Mouse (Mus musculus) adrenal gland, adult (tissue): Measurements from ENCODE around the gene Cltc.
"Not testable (repeated sequence)": the region's sequence is repeated elsewhere in the genome, so short reads cannot be mapped to it uniquely, and the experiment has no call there.

ENCODE experiments used
- DNase-seq, 2 experiments: peaks; one replicate each; pipeline ENCODE4 v3.0.0; 2022 to 2023; ENCODE audit warnings: low spot score in 1 of 2; ENCODE audit not compliant: inconsistent age in 2 of 2

Gene Cltc

DNA sequence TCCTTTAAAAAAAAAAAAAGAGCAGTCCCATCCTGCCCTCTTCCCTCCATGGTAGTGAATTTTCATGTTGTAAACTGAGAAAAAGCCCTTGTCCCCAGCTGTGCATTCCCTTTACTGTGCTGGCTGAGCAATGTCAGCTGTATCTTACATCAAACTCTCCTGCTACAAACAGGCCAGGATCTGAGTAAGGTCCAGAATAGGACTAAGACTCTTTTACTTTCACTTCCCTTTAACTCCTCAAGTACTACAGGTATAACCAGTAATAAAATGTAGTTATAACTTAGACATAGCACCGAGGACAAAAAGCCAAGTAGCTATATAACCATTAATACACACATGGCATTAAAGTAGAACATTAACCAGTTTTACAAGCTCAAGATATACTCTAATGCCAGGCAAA lies 18.4 kb downstream of the Cltc start:
- no peak for DNase-seq

DNA sequence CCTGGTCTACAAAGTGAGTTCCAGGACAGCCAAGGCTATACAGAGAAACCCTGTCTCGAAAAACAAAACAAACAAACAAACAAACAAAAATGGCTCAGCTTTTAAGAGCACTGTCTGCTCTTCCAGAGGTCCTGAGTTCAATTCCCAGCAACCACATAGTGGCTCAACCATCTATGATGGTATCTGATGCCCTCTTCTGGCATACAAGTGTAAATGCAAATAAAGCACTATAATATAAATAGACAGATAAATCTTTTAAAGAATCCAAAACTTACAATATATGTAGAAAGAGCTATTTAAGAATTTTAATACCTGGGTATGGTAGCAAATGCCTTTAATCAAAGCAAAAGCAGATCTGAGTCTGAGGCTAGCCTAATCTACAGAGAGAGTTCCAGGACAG lies 19.1 kb downstream of the Cltc start:
- not testable (repeated sequence) for DNase-seq

DNA sequence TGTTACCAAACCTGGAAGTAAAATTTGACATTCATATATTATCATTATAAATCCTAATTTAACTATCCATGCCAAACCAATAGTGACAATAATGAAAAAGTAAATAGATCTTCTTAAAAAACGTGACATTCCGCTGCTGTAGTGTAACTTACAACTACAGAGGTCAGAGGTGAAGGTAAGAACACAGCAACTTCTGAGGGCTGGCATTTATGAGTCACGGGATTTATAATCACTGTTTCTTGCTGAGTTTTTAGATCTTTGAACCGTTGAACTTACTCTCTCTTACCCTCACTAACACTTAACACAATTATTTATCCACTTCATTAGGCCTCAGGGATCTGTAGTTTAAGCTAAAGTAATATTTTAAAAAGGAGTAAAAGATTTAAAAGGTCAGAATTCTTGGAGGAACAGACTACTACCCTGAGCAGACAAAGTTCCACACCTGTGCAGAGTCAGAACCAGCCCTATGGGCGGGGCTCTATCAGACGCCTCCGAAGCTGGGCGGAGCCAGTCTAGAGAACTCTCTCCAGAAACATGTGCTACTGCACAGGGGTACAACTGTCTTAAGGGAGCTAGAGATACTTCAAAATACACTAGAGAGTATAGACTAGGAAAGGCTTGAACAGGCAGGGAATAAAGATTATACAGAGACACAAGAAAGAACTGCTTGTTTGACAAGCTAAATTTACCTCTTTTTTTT lies 19.9 kb downstream of the Cltc start:
- peak; percentile 31 to 74 for DNase-seq

DNA sequence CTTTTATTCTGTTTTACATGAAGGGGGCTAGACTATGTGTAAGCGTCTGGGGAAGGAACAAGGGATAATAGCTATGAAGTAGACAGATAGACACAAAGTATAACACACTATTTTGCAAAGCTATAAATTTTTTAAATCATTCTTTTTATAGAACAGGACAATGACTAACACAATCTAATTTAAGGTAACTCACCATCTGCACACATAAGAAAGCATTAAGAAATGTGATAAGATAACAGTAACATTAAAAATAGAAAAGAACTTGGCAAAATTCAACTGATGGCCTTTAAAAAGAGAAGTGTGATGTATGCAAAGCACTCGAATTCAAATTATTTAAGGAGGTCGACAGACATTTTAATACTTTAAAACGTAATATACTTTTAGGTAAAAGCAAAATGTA lies 22.4 kb downstream of the Cltc start:
- DNase-seq, result no peak

DNA sequence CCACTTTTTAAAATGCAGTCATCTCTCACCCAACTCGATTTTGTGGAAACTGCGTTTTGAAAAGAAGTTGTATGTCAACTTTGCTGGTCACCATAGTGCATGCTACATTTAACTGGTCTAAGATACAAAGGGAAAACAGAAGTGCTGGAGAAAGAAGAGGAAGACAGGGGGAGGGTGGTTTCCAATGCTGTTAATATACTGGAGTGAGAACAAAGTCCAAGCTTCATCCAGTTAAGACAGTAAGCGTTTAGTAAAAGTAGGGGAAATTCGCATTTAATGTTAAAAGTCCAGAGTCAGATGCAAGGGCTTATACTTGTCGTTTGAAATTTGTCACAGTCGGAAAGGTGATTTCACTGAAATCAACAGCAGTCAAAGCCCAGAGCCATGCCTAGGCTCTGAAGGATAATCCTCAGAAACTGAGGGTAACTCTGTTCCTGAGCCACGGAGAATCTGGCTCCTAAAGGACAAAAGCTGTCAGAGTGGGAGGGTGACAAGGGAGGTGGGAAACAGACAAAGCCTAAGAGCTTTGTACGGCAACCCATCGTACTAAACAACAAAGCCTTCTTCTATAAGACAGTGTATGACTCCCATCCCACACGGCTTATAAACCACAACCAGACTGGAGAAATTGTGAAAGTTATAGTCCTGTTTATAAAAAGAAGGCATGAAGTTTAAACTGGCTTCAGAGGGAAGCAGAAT lies 23.0 kb downstream of the Cltc start:
- no peak for DNase-seq

DNA sequence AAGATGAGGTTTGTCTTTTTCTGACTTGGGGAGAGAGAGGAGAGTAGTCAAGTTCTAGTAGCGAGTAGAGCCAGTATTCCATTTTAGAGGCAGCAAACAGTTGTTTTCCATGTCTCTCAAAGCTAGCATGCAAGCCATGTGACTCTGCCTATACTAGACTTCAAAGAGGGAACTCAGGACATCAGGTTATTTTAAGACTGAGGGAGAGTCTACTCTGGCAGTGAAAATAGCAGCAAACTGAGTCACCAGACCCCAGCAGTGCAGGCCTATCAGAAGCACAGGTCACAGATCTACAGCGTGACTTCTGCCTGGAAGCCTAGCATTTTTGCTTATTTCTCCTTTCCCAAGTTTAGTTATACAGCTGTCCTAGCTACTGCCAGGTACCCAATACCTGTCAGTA lies 25.9 kb downstream of the Cltc start:
- DNase-seq, result peak in 1 of 2 experiments; percentile 37

DNA sequence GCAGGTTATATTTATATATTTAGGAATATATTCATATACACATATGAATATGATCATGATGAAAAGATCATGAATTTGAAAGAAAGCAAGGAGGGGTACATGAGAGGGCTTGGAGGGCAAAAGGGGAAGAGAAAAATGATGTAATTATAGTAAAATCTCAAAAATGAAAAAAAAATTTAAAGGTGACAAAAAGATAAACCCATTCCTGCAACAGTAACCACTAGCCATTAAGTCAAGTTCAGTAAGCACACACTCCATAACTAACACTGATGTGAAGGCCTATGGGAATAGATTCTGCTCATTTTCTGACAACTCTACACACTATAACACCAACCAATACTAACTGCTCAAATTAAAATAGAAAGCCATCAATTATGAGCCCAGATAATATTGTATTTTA lies 31.8 kb downstream of the Cltc start:
- no peak for DNase-seq

DNA sequence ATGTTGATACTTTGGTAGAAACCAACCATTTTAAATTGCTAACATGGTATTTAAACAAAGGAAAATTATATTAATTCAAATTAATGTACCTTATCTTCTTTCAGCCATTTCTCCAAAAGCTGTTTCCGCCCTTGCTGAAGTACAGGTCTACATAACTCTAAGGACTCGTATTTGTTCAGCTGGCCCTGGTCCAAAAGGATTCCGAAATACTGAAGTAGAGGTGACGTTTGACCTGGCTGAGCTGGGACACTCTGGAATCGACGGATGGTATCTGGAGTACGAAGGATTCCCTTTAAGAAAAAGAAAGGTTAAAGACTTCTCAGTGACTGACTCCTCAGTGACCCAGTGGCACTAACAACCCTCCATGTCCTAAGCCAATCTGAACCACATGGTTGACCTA lies 32.4 kb downstream of the Cltc start:
- no peak for DNase-seq

DNA sequence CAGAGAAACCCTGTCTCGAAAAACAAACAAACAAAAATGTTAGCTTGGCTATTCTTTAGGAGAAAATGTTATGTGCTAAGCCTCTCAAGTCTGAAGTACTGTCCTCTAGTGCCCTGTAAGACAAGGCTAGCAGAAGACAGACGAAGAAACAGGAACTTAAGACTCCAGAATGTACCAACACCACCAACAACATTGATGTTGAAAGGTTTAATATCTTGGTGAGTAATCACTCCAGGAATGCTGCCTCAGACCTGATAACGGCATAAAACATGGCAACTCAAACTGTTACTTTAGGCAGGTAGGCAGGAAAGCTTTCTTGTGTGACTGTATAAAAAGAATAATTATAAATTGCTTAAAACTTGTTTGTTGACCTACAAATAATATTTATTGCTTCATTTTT lies 33.4 kb downstream of the Cltc start:
- DNase-seq, result no peak

DNA sequence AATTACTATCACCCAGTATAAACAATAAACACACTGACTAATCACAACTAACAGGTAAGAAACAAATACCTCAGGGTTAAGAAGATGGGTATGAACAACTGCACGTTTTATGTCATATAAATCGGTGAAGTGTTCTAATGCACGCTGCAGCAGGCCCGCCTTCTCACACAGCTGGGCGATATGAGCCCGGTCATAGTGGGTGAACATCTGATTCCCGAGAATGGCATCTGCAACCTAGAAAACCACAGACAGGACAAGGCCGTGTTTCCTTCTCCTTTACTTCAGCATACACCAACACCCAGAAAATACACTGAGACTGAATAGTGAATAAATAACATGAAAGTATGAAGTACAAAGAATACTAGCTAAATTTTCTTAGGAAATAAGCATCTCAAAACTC lies 38.0 kb downstream of the Cltc start:
- no peak for DNase-seq

DNA sequence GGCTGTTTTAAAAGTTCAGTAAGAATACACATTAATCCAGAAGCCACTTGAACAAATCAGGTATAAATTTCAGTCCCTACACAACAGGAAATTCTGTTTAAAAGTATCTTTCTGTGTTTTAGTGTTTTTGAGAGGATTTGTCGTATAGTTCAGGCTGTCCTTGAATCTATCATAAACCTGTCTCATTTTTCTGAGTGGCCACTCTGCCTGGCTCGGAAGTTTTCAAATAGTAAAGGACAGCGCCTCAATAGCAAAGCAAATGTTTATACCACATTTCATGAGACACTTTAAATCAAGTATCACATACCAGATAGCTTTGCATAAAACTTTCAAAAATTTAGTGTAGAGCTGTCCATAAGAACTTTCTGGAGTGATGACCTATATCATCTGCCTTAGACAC lies 39.0 kb downstream of the Cltc start:
- DNase-seq, result no peak

DNA sequence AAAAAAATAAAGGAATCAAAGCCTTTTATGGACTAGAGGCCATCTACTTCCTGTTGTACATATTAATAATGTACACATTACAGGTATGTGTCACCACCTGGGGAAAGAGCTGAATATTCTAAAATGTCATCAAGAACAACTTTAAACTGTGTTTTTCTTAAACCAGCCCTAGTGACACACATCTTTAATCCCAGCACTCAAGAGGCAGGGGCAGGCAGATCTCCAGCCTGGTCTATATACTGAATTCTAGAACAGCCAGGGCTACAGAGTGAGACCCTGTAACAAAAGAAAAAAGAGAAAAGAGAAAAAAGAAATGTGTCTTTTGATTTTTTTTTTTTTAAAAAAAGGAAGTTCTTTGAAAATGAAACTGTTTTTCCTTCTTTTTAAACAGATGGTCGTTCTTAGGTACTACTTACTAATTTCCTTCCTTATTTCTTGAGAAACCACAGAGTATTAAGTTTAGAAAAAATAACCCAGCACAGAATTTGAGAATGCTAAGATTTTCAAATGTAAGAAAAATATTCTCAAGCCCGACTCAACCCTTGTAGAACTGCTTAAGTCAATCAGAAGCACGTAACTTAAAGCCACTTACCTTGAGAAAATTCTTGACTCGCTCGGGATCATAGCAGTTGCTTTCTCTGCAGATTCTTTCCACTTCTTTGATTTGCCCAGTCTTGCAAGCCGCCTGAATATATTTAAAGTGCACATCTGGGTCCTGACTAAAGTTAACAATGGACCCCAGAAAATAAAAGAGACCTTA lies 39.9 kb downstream of the Cltc start:
- no peak for DNase-seq

DNA sequence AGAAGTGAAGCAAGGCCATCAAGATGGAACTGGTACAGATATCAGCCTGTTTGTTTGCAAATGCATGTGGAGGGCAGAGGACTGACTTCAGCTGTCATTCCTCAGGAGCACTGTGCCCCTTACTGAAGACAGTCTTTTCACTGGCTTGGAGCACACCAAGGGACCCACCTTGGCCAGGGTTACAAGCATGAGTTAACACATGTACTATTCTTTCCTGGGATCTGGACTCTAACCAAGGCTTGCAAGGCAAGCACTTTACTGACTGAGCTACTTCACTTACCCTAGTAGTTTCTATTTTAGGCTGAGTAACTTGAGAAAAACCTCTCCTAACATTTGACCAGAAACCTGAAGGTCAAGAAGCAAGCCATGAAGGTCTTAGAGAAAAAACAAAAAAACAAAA lies 42.8 kb downstream of the Cltc start:
- no peak for DNase-seq

DNA sequence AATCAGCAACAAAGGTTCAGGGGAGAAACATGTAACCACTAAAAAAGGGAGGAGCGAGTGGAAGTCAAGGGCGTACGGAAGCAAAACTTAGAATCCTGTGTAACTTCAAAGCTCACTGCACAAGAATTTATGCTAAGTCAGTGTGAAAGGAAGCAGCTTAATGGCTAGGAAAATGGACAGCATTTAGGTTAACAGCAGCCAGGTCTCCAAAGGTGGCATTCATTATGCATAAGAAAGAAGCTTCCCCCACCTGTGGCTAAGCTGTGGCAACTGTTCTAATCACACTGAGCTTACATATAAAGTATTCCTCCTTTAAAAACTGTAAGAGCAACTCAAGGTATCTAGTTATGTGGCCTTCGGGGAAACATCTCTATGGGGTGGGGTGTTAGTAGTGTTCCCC lies 56.2 kb downstream of the Cltc start:
- DNase-seq, result no peak

DNA sequence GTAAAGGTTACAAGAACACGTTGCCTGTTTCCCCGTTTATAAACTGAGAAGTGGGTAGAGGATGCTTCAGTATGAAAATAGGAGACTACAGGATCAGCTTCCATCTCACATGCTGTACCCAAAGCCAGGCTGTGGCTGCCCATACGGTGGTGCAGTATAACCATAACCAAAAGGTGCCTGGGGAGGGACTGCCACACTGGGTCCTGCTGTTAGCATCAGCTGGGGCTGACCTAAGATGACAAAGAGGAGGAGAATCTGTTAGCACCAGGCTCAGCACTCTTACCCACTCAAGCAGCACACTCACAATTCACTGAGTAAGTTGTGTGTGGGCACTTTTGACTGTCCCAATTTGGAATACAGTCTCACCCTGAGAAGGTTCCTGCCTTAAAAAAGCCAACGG lies 61.9 kb downstream of the Cltc start:
- no peak for DNase-seq

DNA sequence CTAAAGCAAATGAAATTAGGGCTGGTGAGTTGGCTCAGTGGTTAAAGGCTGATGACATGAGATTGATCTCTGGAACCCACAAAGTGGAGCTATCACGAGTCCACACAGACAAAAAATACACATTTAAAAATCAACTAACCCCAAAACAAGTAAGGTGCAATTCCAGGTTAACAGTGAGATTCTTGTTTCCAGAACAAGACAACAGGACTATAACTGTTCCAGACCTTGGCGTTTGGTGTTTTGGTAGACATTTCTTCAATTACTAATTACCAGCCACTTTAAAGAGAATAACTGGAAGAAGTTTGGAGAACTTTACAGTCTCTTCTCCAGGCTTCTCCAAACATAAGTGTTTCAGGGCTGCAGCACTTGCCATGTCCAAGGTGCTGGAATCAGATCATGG lies 64.8 kb downstream of the Cltc start:
- no peak for DNase-seq

DNA sequence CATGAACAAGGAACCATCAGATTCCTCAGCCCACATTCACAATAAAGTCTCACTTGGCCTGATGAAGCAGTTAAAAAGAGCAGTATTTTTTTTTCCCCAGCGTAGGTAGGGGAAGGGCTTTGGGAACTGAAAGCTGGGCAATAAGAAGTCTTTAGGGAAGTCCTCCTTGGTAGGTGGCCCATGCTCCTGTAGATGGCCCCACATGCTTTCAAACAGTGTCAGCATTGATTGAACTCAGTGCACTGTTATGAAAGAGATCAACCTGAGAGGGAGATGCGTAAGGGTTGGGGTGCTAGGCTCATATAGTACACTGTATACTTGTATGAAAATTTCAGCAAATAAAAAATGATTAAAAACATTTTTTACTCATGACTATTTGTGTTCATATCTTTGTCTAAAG lies 65.4 kb downstream of the Cltc start:
- DNase-seq, result no peak

DNA sequence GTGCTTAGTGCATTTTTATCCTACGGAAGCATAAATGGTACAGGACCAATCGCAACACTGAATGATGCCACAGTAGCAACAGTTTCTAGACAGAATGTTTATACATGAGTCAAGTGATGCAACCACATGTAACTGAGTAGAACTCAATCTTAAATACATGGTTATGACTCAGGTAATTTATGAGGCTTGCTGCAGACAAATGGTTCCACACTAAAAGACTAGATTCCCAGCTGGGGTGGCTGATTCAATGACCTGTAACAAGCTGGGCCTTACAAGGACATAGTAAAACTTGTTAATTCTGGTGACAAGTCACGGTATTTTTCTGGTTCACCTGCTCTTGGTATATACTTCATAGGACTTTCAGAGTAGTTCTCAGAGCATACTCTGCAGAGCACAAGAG lies 65.9 kb downstream of the Cltc start:
- DNase-seq, result peak in 1 of 2 experiments; percentile 53

DNA sequence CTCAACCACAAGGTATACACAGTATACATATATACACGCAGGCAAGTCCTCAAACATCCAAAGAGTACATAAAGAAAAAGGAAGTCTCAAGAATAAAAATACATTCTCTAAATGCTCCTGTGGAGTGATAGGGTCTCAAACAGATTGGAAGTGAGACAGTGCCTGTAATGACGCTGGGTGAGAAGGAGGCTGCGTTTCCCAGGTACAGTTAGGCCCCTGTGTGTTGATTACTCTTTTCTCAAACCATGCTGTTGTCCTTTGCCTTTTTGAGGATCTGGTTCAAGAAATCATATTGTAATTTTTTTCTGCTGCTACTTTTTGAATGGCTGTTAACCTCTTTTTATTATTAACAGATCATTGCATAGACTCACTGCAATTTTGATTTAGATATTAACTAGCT lies 67.0 kb downstream of the Cltc start:
- no peak for DNase-seq

DNA sequence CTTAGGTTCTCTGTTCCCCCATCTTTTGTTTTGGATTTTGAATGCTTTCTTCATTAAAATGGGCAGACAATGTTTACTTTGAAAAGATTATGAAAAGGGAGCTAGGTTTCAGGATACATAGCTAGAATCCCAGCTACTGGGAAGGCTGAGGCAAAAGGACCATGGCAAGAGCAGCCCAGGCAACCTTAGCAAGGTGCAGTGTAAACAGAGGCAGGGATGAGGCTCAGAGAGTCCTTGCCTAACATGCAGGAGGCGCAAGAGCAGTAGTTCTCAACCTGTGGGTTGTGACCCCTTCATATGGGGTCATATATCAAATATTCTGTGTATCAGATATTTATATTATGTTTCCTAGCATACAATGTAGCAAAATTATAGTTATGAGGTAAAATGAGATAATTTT lies 72.0 kb downstream of the Cltc start:
- DNase-seq, result no peak

DNA sequence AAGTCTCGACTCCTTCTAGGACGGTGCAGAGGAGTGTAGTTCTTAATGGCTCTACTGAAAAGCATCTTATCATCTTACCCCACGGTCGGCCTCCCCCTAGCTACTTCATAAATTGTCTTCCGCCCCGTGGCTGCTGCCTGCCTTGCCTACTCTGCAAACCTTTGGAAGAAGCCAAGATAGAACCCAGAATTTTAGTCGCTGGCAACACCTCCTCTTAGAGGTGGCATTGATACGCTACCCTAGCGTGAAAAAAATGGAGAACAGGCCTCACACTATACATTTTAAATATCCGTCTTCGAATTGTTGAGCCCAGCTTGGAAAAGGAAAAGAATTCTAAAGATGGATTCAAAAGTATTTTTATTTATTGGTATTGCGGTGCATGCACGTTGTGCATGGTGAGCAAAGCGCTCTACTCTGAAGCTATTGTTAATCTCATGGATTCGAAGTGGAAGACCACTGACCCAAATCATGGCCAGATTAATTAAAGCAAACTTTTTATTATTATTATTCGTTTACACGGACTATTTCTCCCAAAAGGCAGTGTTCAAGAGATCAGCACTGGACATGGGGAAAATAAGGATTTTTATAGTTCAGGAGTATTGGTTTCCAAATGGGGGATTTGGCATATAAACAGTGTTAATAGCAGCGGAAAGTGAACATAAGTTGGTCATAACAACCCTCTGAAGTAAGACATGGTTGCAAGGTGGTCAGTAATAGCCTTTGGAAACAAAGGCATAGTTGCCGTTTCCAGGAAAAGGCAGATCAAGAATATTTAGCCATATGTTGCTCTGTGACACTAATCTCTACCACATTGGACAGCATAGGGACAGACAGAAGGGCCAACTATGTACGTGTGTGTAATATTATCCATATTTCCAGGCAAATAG lies 73.0 kb downstream of the Cltc start:
- no peak for DNase-seq
